Mouse (Mus musculus): ENCODE measurements around the gene Dock3.

DNA sequence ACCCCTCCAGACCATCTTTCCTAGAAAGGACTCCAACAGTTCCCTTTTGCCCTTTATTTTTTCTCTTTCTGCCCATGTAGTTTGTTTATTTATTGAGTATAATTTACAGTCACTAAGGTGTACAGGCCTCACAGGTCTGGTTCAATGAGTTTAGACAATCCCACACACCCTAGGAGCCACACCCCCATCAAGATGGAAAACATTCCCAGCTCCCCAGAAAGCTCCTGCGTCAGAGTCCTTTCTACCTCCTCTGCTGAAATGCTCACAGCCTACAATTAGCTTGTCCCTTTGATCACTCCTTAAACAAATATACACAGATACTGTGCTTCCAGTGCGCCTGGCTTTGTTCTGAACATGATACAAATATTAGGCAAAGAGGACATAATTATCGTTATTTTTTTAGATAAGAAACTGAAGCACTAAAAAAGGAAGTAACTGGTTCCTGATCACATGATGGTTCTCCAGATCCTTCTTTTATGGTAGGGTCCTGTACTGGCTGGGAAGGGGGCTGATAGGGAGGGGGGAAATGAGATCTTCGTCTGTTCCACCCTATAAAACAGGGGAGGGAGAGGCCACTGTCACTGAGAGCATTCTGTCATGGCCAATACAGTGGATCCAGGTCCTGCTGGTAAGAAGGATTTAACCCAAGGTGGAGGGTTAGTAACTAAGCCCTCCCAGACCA is 36.2 kb upstream of the Dock3 start:
- TF ChIP-seq POLR2A (IDR thresholded peaks at IDR 0.05; ENCODE audit: insufficient read length, low read depth) (no peak), USF1 (IDR thresholded peaks at IDR 0.05; ENCODE audit: low read depth) (no peak)
